Mouse (Mus musculus): ENCODE data around the gene Idh3a.

Gene Idh3a

GRCm38 (mm10) chr9:54647456-54647855, 61.3 kb downstream of the Idh3a start:
- no peak for DNase-seq (ENCODE audit: low spot score in 2 of 2)

- DNase-seq (ENCODE audit: low spot score in 2 of 2), result no peak
These were observed 63.2 kb downstream of the Idh3a start for GRCm38 (mm10) chr9:54649360-54649759.

DNA sequence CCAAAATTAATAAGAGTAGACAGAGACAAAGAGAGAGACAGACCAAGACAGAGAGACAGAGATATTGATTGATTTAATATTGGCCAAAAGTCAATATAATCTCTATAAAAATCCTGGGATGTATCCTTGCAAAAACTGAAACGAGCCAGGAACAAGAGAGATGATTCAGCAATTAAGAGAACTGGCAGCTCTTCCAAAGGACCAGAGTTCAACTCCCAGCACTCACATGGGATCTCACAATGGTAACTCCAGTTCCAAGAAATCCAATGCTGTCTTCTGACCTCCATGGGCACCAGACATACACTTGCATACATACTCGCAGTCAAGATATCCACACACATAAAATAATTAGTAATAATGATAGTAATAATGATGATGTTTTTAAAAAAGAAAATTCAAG, 66.6 kb downstream of the Idh3a start:
- no peak for DNase-seq (ENCODE audit: low spot score in 2 of 2)

Data from urinary bladder, adult 18-20 months (tissue).